Mouse (Mus musculus) spleen, postnatal 36 days (tissue): ENCODE data around the gene Ets2.
"Not testable (repeated sequence)": the region's sequence is repeated elsewhere in the genome, so short reads cannot be mapped to it uniquely, and the experiment has no call there.

Source experiments
- DNase-seq, 2 experiments: peaks; one replicate each; pipeline ENCODE4 v3.0.0; 2022; ENCODE audit warnings: low spot score in 2 of 2, mixed read lengths in 1 of 2

Gene Ets2

DNA sequence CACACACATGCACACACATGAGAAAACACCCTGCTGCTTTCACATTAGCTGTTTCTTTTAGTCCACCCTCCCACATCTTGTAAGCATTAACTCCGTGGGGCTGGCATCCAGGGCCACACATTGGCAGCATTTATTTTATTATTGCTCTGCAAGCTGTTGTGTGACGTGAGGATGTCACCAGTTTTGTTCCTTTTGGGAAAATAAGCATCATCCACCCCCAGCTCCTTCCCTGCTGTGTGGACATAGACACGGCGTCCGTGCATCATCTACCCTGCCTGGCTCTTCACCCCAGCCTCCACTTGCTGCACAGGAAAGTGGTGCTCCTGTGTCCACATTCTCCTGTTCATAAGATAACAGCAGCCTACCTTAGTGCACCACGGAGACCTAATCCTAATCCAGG is 27.9 kb downstream of the Ets2 start:
- DNase-seq = no peak

- DNase-seq = no peak
These were observed 32.9 kb downstream of the Ets2 start for GRCm38 (mm10) chr16:95734785-95735184.

DNA sequence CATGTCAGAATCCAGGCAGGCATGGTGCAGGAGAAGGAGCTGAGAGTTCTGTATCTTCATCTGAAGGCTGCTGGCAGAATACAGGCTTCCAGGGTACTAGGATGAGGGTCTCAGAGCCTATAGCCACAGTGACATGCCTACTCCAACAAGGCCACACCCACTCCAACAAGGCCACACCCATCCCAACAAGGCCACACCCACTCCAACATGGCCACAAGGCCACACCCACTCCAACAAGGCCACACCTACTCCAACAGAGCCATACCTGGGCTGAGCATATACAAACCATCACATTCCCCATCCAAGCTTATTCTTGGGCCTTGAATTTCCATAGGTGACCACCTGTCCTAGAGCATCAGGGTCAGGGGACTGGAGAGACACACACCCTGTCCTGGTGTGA is 34.2 kb downstream of the Ets2 start:
- no peak for DNase-seq

DNA sequence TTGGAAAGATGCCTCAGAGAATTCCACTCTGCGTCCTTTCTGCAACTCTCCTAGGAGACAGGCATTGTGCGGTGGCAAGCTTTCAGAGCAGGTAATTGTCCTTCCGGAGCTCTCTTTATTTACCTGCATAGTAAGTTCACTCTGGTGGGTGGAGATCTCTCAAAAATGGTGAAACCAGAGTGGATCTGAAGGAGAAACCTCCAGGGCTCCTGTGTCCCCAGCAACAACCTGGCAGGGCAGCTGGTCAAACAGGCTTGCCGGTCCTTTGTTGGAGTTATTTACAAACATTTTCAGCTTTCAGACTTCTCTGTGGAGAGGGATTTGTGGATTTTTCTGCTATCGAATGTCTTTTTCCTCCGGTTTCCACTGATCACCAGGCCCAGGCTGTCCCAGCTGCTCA is 34.6 kb downstream of the Ets2 start:
- DNase-seq = no peak

DNA sequence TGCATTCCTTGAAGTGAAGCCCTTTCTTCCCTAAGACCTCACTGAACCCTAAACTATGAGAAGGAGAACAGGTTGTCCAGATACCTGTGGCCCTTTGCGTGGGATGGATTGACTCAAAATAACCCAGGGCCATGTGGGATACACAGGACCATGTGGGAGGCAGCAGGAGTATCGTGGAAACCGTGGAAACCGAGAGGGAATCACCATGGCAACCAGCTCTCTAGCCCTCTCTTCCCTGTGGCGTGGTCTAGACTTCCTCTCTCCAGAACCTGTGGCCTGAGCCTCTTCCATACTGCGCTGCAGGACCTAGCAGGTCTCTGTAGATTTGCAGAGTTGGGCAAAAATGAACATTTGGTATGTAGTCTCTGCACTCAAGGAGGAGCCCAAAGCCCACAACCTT is 37.6 kb downstream of the Ets2 start:
- DNase-seq = no peak

GRCm38 (mm10) chr16:95741358-95741757 is 39.5 kb downstream of the Ets2 start:
- DNase-seq = no peak

DNA sequence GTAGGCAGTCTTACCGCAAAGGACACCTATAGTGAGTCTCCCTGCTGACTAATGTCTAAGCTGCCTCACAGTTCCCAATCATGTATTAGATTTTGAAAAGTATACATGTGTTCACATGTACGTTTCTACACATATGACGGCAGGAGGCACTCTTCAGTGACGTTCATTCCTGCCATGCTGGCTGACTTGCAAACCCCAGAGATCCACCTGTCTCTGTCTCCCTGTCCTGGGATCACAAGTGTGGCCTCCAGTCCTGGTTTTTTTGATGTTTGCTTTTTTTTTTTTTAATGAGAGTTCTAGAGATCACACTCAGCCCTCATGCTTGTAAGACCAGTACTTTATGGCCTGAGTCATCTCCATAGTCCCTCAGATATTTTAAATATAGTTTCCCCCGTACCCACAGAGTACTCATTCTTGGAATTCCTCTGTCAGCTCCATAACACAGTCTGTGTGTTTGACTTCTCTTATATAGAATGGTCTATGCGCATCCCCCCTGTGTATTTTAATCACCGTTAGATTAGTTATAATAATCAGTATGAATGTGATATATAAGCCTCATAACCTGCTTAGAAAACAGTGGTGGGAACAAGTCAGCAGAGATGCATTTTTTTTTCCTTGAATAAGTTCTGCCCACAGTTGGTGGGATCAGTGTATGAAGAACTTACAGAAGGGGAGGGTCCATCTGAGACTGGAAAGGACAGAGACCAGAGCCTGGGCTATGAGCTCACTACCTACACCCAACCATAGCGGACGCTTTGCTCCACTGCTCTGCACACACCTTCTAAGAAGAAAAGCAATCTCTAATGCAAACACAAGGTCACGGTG is 40.3 kb downstream of the Ets2 start:
- DNase-seq = no peak

DNA sequence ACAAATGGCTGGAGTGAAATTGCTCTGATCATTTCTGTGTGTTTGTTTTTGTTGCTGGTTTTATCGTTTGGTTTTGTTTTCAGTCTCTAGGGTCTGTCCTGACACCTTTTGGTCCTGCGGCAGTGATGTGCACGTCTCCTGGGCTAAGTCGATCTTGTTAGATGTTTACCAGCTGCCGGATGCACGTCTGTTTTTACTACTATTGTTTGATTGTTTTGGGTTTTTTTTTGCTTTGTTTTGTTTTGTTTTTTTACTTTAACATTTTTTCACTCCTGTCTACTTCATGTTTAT is 40.8 kb downstream of the Ets2 start:
- DNase-seq = no peak

- no peak for DNase-seq
These were observed 41.2 kb downstream of the Ets2 start for GRCm38 (mm10) chr16:95743104-95743503.

DNA sequence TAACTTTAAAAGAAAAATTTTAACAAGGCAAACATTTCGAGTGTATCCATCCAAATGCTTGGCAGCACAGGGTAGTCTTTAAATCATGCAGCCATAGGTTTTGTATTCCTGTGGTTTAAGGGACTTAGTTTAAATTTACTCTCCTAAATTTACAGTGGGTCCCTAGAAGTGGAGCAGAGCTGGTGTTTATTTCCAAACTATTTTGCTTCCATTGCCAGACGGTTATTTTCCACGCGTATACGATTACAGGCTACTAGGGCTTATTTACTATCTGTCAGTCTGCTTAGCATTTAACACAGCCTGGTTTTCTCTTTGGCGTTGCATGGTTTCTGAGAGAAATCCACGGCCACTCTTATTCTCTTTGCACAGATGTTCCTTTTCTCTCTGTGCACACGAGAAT is 42.9 kb downstream of the Ets2 start:
- no peak for DNase-seq

GRCm38 (mm10) chr16:95745685-95746084 is 43.8 kb downstream of the Ets2 start:
- DNase-seq = no peak

GRCm38 (mm10) chr16:95746565-95746964 is 44.7 kb downstream of the Ets2 start:
- DNase-seq = no peak

GRCm38 (mm10) chr16:95749291-95750103 is 47.6 kb downstream of the Ets2 start:
- DNase-seq = peak; percentile 28 to 40

- DNase-seq = peak; percentile 44 to 48
These were observed 48.3 kb downstream of the Ets2 start for GRCm38 (mm10) chr16:95750211-95750629.

DNA sequence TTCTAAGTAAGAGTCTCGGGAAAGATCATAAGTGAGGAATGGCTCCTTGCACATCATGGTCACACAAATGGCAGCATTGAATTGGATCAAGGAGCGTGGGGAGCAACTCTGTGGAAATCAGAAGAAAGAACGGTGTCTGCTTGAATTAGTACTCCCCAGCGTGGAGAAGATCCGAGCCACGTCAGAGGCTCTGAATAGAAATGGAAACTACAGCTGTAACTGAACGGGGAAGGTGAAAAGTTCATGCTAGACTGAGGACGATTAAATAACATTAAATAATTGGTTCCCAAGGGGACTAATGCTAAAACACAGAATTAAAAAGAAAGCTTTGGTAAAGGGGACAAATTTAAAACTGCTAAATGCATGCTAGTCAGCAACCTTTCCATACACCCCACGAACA is 50.6 kb downstream of the Ets2 start:
- no peak for DNase-seq

- no peak for DNase-seq
These were observed 51.4 kb downstream of the Ets2 start for GRCm38 (mm10) chr16:95753295-95753694.

DNA sequence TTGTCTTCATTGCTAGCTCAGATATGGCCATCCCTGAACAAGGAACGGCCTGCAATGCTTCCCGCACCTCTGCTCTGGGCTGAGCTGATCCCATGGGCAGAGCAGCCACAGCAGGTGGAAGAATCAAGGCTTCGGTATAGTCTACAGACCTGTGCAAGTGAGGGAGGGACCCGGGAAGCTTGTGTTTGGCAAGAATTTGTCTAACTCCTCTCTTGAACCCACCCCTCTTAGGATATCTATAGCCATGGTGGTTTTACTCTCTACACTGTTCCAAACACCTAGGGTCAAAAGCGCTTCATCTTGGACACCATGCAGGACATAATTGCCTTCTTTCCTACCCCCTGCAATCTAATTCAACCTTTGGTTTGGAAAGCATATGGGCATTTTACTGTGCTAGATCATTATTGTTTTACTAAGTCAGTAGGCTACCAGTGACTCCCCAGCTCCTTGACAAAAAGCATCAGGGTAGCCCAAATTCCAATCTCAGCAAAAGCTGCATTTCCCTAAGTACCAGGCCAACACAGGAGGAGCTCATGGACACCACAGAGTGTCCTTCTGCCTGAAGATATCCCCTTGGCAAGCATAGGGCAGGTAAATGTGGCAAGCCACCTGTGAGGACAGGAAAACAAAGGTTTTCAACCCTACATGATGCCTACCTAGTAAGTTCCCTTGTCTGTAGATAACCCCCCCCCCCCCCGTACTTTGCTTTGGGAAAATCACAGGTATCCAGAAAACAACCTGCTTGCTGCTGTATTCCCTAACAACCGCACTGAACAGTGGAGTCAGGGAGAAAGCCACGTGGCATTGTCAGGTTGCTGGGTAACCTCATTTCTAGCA is 57.5 kb downstream of the Ets2 start:
- no peak for DNase-seq

GRCm38 (mm10) chr16:95759988-95760391 is 58.1 kb downstream of the Ets2 start:
- DNase-seq = no peak

- DNase-seq = no peak
These were observed 59.9 kb downstream of the Ets2 start for GRCm38 (mm10) chr16:95761742-95762141.

- DNase-seq = no peak
These were observed 61.3 kb downstream of the Ets2 start for GRCm38 (mm10) chr16:95763201-95763600.

GRCm38 (mm10) chr16:95764041-95764440 is 62.2 kb downstream of the Ets2 start:
- not testable (repeated sequence) for DNase-seq

DNA sequence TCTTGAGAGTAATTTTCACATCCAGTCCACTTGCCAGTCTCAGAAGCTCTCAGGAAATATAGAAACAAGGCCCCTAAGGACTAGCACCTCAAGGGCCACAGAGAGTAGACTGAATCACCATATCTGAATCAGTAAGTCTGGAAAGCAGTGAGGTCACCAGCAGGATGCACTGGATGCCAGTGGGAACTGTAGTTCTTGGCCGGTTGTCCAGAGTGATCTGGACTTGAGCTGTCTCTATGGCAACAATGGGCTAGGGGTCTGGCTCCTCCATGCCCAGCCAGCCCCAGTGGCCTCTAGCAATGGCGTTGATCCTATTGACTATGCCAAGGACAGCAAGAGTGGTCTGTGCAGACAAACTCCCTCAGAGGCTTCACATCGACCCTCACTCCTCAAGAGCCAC is 64.3 kb downstream of the Ets2 start:
- DNase-seq = no peak
